Mouse (Mus musculus) G1E (cell line): ENCODE data around the gene Ptn. TPM values are rescaled to one million over a fixed set of nuclear protein-coding genes. Genes with fewer than 3 reads are reported as not detected.
"Not testable (repeated sequence)": the region's sequence is repeated elsewhere in the genome, so short reads cannot be mapped to it uniquely, and the experiment has no call there.

ENCODE experiments used
- ATAC-seq: 2 replicates; pipeline ENCODE4 v1.8.0; 2016; ENCODE audit warnings: mild to moderate bottlenecking; ENCODE audit not compliant: insufficient number of reproducible peaks, poor library complexity, low FRiP score, severe bottlenecking; ENCODE audit errors: extremely low read depth
- DNase-seq: peaks from one replicate; pipeline ENCODE4 v3.0.0; 2012; ENCODE audit warnings: low spot score
- H3K27me3 ChIP-seq: 2 replicates; pipeline ENCODE4 v1.6.1; 2012; ENCODE audit warnings: mild to moderate bottlenecking, low read length, inconsistent platforms; ENCODE audit not compliant: insufficient read depth
- H3K36me3 ChIP-seq: replicated peaks from 2 replicates; pipeline ENCODE3; 2012; ENCODE audit warnings: mild to moderate bottlenecking, inconsistent platforms
- H3K4me1 ChIP-seq: 2 replicates; pipeline ENCODE4 v1.6.1; 2012; ENCODE audit warnings: low read depth, low read length, inconsistent platforms, mixed read lengths; ENCODE audit not compliant: insufficient read depth
- H3K4me3 ChIP-seq: 2 replicates; pipeline ENCODE4 v1.5.1; 2012; ENCODE audit warnings: low read depth, mild to moderate bottlenecking, inconsistent platforms, low read length, moderate library complexity, mixed read lengths
- H3K9me3 ChIP-seq: replicated peaks from 2 replicates; pipeline ENCODE4 v1.6.1; 2012; ENCODE audit warnings: inconsistent platforms
- CTCF ChIP-seq: IDR thresholded peaks from 2 replicates; pipeline ENCODE4 v1.5.1; 2012; ENCODE audit warnings: low read depth, low read length, inconsistent platforms, mixed read lengths
- GATA1 ChIP-seq: IDR thresholded peaks from 2 replicates; pipeline ENCODE4 v1.6.1; 2012; ENCODE audit warnings: borderline replicate concordance, low read length, inconsistent platforms, mixed read lengths
- GATA2 ChIP-seq: IDR thresholded peaks from 2 replicates; pipeline ENCODE4 v1.6.1; 2012; ENCODE audit warnings: low read depth, low read length, inconsistent platforms, borderline replicate concordance
- POLR2AphosphoS5 ChIP-seq: IDR thresholded peaks from 2 replicates; pipeline ENCODE4 v1.6.1; 2012; ENCODE audit warnings: low read depth, low read length, inconsistent platforms; ENCODE audit not compliant: insufficient replicate concordance
- TAL1 ChIP-seq: conservative IDR thresholded peaks from 2 replicates; pipeline ENCODE4 v1.6.1; 2012; ENCODE audit warnings: low read depth, low read length, inconsistent platforms, mixed read lengths
- polyA plus RNA-seq: library from polyadenylated mRNA; stranded (reverse); fragments of >175 nt; gene quantifications from 2 replicates; pipeline ENCODE4 v1.2.3, GENCODE M21; 2012
- total RNA-seq, 2 experiments: library from RNA; stranded (forward) in 1 of 2; stranded (reverse) in 1 of 2; fragments of 200-1000 nt in 1 of 2; fragments of >200 nt in 1 of 2; fragmentation: Nextera tagmentation in 1 of 2; gene quantifications; 2 replicates each; pipeline ENCODE4 v1.2.3; 2014 to 2017

The Ptn gene
- total and polyA plus RNA-seq, 3 experiments, result not detected

- DNase-seq (no peak), ATAC-seq (no peak)
- Histone ChIP-seq H3K9me3 (no peaks in the 10 kb centered on the region), H3K4me1 (no peaks in the 10 kb centered on the region), H3K36me3 (no peaks in the 10 kb centered on the region), H3K4me3 (no peak overlapping the region), H3K27me3 (no peaks in the 10 kb centered on the region)
- TF ChIP-seq GATA1, result no peak
- no peak for TF ChIP-seq TAL1
- no peak for TF ChIP-seq POLR2AphosphoS5
- TF ChIP-seq CTCF, result no peak
- TF ChIP-seq GATA2, result no peak
Measured at GRCm38 (mm10) chr6:36739811-36740210, 70.2 kb downstream of the Ptn start.

GRCm38 (mm10) chr6:36736763-36737162 lies 73.3 kb downstream of the Ptn start:
- DNase-seq, result no peak
- no peaks in the 10 kb centered on the region for H3K9me3 ChIP-seq
- no peaks in the 10 kb centered on the region for H3K27me3 ChIP-seq
- no peaks in the 10 kb centered on the region for H3K4me1 ChIP-seq
- ATAC-seq, result no peak
- H3K4me3 ChIP-seq, result no peak overlapping the region
- no peak for TF ChIP-seq TAL1
- no peak for TF ChIP-seq POLR2AphosphoS5
- no peak for TF ChIP-seq GATA2
- no peak for TF ChIP-seq GATA1
- TF ChIP-seq CTCF, result no peak
- H3K36me3 ChIP-seq, result no peaks in the 10 kb centered on the region

GRCm38 (mm10) chr6:36735622-36736021 lies 74.4 kb downstream of the Ptn start:
- ATAC-seq, DNase-seq, H3K9me3 ChIP-seq, H3K36me3 ChIP-seq, H3K4me3 ChIP-seq, H3K27me3 ChIP-seq, H3K4me1 ChIP-seq: not testable (repeated sequence)

GRCm38 (mm10) chr6:36729811-36730210 lies 80.2 kb downstream of the Ptn start:
- H3K9me3 ChIP-seq, H3K36me3 ChIP-seq, ATAC-seq, H3K27me3 ChIP-seq, DNase-seq, H3K4me1 ChIP-seq, H3K4me3 ChIP-seq: not testable (repeated sequence)

- no peaks in the 10 kb centered on the region for H3K36me3 ChIP-seq
- TF ChIP-seq TAL1 (no peak), GATA2 (no peak), CTCF (no peak), GATA1 (no peak), POLR2AphosphoS5 (no peak)
- no peaks in the 10 kb centered on the region for H3K9me3 ChIP-seq
- H3K27me3 ChIP-seq, result no peaks in the 10 kb centered on the region
- no peak overlapping the region for H3K4me3 ChIP-seq
- no peaks in the 10 kb centered on the region for H3K4me1 ChIP-seq
- DNase-seq (no peak), ATAC-seq (no peak)
Measured at GRCm38 (mm10) chr6:36728079-36728478, 81.9 kb downstream of the Ptn start.

GRCm38 (mm10) chr6:36725509-36726160 lies 84.4 kb downstream of the Ptn start:
- Histone ChIP-seq H3K4me1 (no peaks in the 10 kb centered on the region), H3K9me3 (no peaks in the 10 kb centered on the region), H3K36me3 (no peaks in the 10 kb centered on the region), H3K27me3 (no peaks in the 10 kb centered on the region), H3K4me3 (no peak overlapping the region)
- DNase-seq, result no peak
- TF ChIP-seq TAL1 (no peak), GATA1 (no peak), GATA2 (no peak), CTCF (no peak), POLR2AphosphoS5 (no peak)
- ATAC-seq, result no peak

GRCm38 (mm10) chr6:36722769-36723549 lies 87.1 kb downstream of the Ptn start:
- no peaks in the 10 kb centered on the region for H3K27me3 ChIP-seq
- H3K9me3 ChIP-seq, result no peaks in the 10 kb centered on the region
- H3K4me3 ChIP-seq, result no peak overlapping the region
- H3K4me1 ChIP-seq, result no peaks in the 10 kb centered on the region
- no peak for ATAC-seq
- no peak for DNase-seq
- H3K36me3 ChIP-seq, result no peaks in the 10 kb centered on the region
- TF ChIP-seq CTCF (no peak), GATA2 (no peak), POLR2AphosphoS5 (no peak)
